Mouse (Mus musculus) hindbrain, embryonic 11.5 days (tissue): Measurements from ENCODE around the gene Thada. TPM values are rescaled to one million over a fixed set of nuclear protein-coding genes. Genes with fewer than 3 reads are reported as not detected.

Experiments used
- ATAC-seq: fragments of 200-750 bp; cut with Nextera tagmentation; 2 replicates; pipeline ENCODE4 v1.8.0; 2017; ENCODE audit warnings: mild to moderate bottlenecking, moderate TSS enrichment, moderate library complexity; ENCODE audit not compliant: low FRiP score
- DNase-seq: peaks from one replicate; pipeline ENCODE4 v3.0.0-alpha.2; 2015; ENCODE audit warnings: low spot score
- H3K27ac ChIP-seq: fragments of 300-500 bp; sonication (generic); 2 replicates; pipeline ENCODE4 v1.5.1; 2014; ENCODE audit warnings: mild to moderate bottlenecking, low read depth, low read length
- H3K27me3 ChIP-seq: fragments of 300-500 bp; sonication (generic); 2 replicates; pipeline ENCODE4 v1.6.1; 2014; ENCODE audit warnings: mild to moderate bottlenecking, low read length, moderate library complexity, mixed read lengths; ENCODE audit not compliant: control insufficient read depth, insufficient read depth
- H3K36me3 ChIP-seq: fragments of 300-500 bp; sonication (generic); 2 replicates; pipeline ENCODE4 v1.6.1; 2014; ENCODE audit warnings: mild to moderate bottlenecking, low read length, moderate library complexity, mixed read lengths; ENCODE audit not compliant: control insufficient read depth, insufficient read depth
- H3K4me1 ChIP-seq: fragments of 300-500 bp; sonication (generic); replicated peaks from 2 replicates; pipeline ENCODE4 v1.6.1; 2014; ENCODE audit warnings: low read length, mixed read lengths; ENCODE audit not compliant: control insufficient read depth, insufficient read depth
- H3K4me2 ChIP-seq: fragments of 300-500 bp; sonication (generic); replicated peaks from 2 replicates; pipeline ENCODE4 v1.6.1; 2014; ENCODE audit warnings: mild to moderate bottlenecking, low read depth, low read length
- H3K4me3 ChIP-seq: fragments of 300-500 bp; sonication (generic); 2 replicates; pipeline ENCODE4 v1.5.1; 2014; ENCODE audit warnings: low read depth, low read length
- H3K9ac ChIP-seq: fragments of 300-500 bp; sonication (generic); 2 replicates; pipeline ENCODE4 v1.6.1; 2014; ENCODE audit warnings: low read depth, low read length
- H3K9me3 ChIP-seq: fragments of 300-500 bp; sonication (generic); 2 replicates; pipeline ENCODE4 v1.6.1; 2016; ENCODE audit warnings: low read length; ENCODE audit not compliant: control insufficient read depth
- WGBS: fragments of 180-500 bp; shearing (Covaris S2); extraction: QIAGEN DNeasy Blood & Tissue Kit; methylation state at CpG from one replicate; pipeline ENCODE4 v1.1.7; 2014; 5-methylcytosine and 5-hydroxymethylcytosine counted together
- polyA plus RNA-seq: library from polyadenylated mRNA; unstranded; fragments of >200 nt; fragmentation: Nextera tagmentation; extraction: Ambion mirVana; gene quantifications from 2 replicates; pipeline ENCODE4 v1.2.1, GENCODE M21; 2014

Gene Thada
- polyA plus RNA-seq, 1 experiment from 2014 or later = 13.1 TPM

- Histone ChIP-seq H3K4me3 (no peak overlapping the region), H3K9me3 (no peaks in the 10 kb centered on the region), H3K9ac (no peak overlapping the region), H3K36me3 (no peaks in the 10 kb centered on the region), H3K27ac (no peak overlapping the region), H3K4me2 (no peak overlapping the region), H3K4me1 (no peaks in the 10 kb centered on the region), H3K27me3 (no peaks in the 10 kb centered on the region)
- 87% methylated on average over 7 of the region's 7 CpGs for WGBS
- DNase-seq = no peak
- no peak for ATAC-seq
Observed at GRCm38 (mm10) chr17:84359810-84360209, 106.2 kb downstream of the Thada start.

- H3K4me1 ChIP-seq = no peaks in the 10 kb centered on the region
- DNase-seq (no peak), ATAC-seq (no peak)
- no peak overlapping the region for H3K4me2 ChIP-seq
- H3K27me3 ChIP-seq = no peaks in the 10 kb centered on the region
- no peaks in the 10 kb centered on the region for H3K9me3 ChIP-seq
- H3K27ac ChIP-seq = no peak overlapping the region
- 92% methylated on average over 10 of the region's 10 CpGs for WGBS
- no peak overlapping the region for H3K4me3 ChIP-seq
- H3K36me3 ChIP-seq = no peaks in the 10 kb centered on the region
- H3K9ac ChIP-seq = no peak overlapping the region
Observed at GRCm38 (mm10) chr17:84358951-84359644, 106.9 kb downstream of the Thada start.

GRCm38 (mm10) chr17:84357776-84358175 lies 108.2 kb downstream of the Thada start:
- Histone ChIP-seq H3K36me3 (no peaks in the 10 kb centered on the region), H3K4me2 (no peak overlapping the region), H3K27ac (no peak overlapping the region), H3K4me3 (no peak overlapping the region), H3K4me1 (no peaks in the 10 kb centered on the region), H3K9me3 (no peaks in the 10 kb centered on the region), H3K27me3 (no peaks in the 10 kb centered on the region), H3K9ac (no peak overlapping the region)
- WGBS = 95% methylated on average over 8 of the region's 8 CpGs
- ATAC-seq (no peak), DNase-seq (no peak)

GRCm38 (mm10) chr17:84356056-84356887 lies 109.7 kb downstream of the Thada start:
- 84% methylated on average over 8 of the region's 8 CpGs for WGBS
- Histone ChIP-seq H3K4me2 (no peak overlapping the region), H3K9me3 (no peaks in the 10 kb centered on the region), H3K4me1 (no peaks in the 10 kb centered on the region), H3K27ac (no peak overlapping the region), H3K9ac (no peak overlapping the region), H3K27me3 (no peaks in the 10 kb centered on the region), H3K4me3 (no peak overlapping the region), H3K36me3 (no peaks in the 10 kb centered on the region)
- DNase-seq (no peak), ATAC-seq (no peak)

- H3K4me1 ChIP-seq = no peaks in the 10 kb centered on the region
- DNase-seq (no peak), ATAC-seq (no peak)
Observed at GRCm38 (mm10) chr17:84355006-84355405, 111.0 kb downstream of the Thada start.

GRCm38 (mm10) chr17:84353902-84354311 lies 112.1 kb downstream of the Thada start:
- H3K9ac ChIP-seq = no peak overlapping the region
- H3K27me3 ChIP-seq = no peaks in the 10 kb centered on the region
- H3K9me3 ChIP-seq = no peaks in the 10 kb centered on the region
- WGBS = 89% methylated on average over 5 of the region's 5 CpGs
- no peaks in the 10 kb centered on the region for H3K36me3 ChIP-seq
- no peak overlapping the region for H3K4me2 ChIP-seq
- H3K4me3 ChIP-seq = no peak overlapping the region
- no peak for DNase-seq
- H3K4me1 ChIP-seq = no peaks in the 10 kb centered on the region
- ATAC-seq = no peak
- H3K27ac ChIP-seq = no peak overlapping the region

More at GRCm38 (mm10) chr17:84355006-84355405, 111.0 kb downstream of the Thada start:
- Histone ChIP-seq H3K4me2 (no peak overlapping the region), H3K9ac (no peak overlapping the region), H3K27me3 (no peaks in the 10 kb centered on the region), H3K4me3 (no peak overlapping the region), H3K36me3 (no peaks in the 10 kb centered on the region), H3K27ac (no peak overlapping the region), H3K9me3 (no peaks in the 10 kb centered on the region)
- WGBS = 90% methylated on average over 3 of the region's 3 CpGs

- Histone ChIP-seq H3K27me3 (no peaks in the 10 kb centered on the region), H3K4me1 (no peaks in the 10 kb centered on the region), H3K4me3 (no peak overlapping the region), H3K27ac (no peak overlapping the region), H3K4me2 (no peak overlapping the region), H3K36me3 (no peaks in the 10 kb centered on the region), H3K9ac (no peak overlapping the region), H3K9me3 (no peaks in the 10 kb centered on the region)
- 94% methylated on average over 3 of the region's 3 CpGs for WGBS
- no peak for ATAC-seq
- no peak for DNase-seq
Observed at GRCm38 (mm10) chr17:84353224-84353901, 112.6 kb downstream of the Thada start.

GRCm38 (mm10) chr17:84352790-84353154 lies 113.2 kb downstream of the Thada start:
- H3K4me1 ChIP-seq = no peaks in the 10 kb centered on the region
- no peaks in the 10 kb centered on the region for H3K9me3 ChIP-seq
- no peak overlapping the region for H3K4me2 ChIP-seq
- H3K4me3 ChIP-seq = no peak overlapping the region
- no peak overlapping the region for H3K27ac ChIP-seq
- DNase-seq (no peak), ATAC-seq (no peak)
- no peaks in the 10 kb centered on the region for H3K36me3 ChIP-seq
- 93% methylated on average over 3 of the region's 3 CpGs for WGBS
- no peak overlapping the region for H3K9ac ChIP-seq
- H3K27me3 ChIP-seq = no peaks in the 10 kb centered on the region
